Mouse (Mus musculus) heart, postnatal 10 days (tissue): ENCODE measurements around the gene Pkig. TPM values are rescaled to one million over a fixed set of nuclear protein-coding genes. Genes with fewer than 3 reads are reported as not detected.
A peak's percentile ranks its signal among the peaks of the same experiment; 100 is the strongest.
"Not testable (repeated sequence)": the region's sequence is repeated elsewhere in the genome, so short reads cannot be mapped to it uniquely, and the experiment has no call there.

Source experiments
- DNase-seq, 2 experiments: peaks; one replicate each; pipeline ENCODE4 v3.0.0; 2021
- intact Hi-C: fragments of 180-260 bp; cut with DNase I; formaldehyde crosslinking; loops from one replicate; pipeline ENCODE4 v1.15.1; 2025
- total RNA-seq, 2 experiments: library from RNA; stranded (reverse); gene quantifications; 2 replicates each; pipeline ENCODE4 v1.2.3; 2021

Pkig gene
- total RNA-seq, 2 experiments from 2014 or later = 177 to 195 TPM

DNA sequence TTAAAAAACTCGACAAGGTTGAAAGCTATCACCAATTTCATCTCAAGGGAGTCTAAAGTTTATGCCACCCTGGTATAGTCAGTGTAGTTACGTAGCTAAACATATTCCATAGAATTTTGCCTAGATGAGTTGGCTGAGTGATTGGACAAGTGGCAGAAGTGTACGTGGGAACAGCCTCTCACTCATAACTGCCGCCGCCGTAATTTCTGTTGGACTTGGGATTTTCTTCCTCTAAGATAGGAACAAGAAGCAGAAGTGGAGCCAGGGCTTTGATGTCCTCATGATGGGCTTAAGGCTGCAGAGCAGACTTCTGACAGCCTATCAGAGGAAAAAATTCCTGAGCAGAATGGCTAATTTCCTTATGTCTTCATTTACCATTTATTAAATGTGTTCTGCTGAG is 17.5 kb downstream of the Pkig start:
- intact Hi-C loops = no loop called here
- DNase-seq = no peak

DNA sequence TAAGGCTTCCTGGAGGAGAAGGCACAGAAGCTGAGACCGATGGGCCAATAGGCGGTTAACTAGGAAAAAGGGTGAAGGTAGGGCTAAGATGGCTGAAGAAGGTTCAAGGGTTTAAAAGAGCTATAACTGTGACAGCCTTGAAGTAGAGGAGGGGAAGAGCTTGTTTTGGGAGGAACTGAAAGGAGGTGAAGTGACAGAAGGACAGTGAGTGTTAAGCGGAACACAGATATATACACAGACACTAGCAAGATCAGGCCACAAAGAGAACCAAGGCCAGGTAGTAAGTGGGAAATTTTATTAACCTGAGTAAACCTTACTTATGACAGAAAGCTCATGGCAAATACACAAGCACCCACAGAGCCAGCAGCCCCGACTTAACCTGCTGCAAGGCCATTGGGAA is 18.1 kb downstream of the Pkig start:
- intact Hi-C loops = no loop called here
- no peak for DNase-seq

DNA sequence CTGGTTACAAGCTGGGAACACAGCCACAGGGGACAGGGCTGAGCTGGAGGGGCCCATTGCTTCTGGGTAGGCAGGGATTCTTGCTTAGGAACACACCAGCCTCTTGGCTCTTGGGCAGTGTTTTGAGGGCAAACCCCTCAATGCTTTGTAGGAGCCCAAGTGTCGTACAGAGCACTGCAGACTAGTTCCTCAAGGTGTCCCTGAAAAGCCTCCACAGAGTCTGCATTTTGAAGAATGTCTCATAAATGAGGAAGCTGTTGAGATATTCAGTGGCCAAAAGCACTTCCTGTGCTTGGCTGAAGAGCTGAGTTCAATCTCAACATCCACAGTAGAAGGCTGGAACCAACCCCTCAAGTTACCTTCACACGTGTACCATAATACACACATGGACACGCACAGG is 18.6 kb downstream of the Pkig start:
- intact Hi-C loops = no loop called here
- no peak for DNase-seq

DNA sequence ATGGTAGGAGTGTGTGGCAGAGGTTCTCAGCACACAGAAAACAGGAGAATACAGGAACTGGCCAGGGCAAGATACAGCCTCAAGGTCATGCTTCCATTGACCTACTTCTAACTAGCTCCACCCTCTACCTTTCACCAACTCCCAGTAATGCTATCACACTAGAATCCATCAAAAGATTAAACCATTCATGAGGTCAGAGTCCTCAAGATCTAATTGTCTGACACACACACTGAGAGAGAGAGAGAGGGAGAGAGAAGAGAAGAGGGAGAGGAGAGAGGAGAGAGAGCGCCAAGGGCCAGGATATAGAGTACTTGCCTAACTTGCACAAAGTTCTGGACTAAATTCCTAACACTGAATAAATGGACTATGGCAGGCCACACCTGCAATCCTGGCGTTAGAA is 24.2 kb downstream of the Pkig start:
- intact Hi-C loops = no loop called here
- no peak for DNase-seq

DNA sequence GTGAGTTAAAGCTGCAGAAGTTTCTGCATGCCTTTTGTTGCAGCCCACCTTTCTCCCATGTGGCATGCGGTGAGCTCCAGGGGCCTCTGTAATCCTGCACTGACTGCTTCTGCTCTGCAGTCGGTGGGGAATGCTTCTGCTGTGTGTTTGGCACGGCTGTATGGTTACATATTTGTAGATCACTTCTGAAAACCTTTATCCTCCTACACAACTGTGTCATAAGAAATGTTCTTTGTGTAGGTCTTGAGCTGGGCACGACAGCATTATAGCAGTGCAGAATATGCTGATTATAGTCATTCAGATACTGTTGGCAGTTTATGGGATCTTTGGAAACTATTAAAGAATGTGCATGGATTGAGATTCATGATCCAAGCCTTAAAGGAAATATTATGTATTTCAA is 27.1 kb downstream of the Pkig start:
- intact Hi-C loops = no loop called here
- no peak for DNase-seq

DNA sequence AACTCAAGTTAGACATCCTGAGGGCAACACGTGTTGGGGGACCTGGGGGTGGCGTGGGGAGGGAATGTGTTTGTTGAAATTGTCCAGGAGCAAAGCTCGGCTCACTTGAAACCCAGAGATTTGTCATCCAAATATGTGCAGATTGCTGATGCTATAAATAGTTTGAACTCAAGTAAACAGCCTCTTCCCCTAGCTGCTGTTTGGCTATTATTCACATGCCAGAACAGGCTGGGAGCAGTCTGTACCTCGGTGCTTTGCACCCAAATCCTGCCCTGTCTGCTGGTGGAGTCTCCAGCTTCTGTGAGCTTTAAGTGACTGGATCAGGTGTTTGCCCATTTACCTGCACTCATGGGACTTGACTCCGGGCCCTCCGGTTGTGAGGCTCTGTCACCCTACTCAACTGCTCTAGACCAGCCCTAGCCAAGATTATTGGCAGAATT is 27.6 kb downstream of the Pkig start:
- DNase-seq = peak; percentile 75 to 76

DNA sequence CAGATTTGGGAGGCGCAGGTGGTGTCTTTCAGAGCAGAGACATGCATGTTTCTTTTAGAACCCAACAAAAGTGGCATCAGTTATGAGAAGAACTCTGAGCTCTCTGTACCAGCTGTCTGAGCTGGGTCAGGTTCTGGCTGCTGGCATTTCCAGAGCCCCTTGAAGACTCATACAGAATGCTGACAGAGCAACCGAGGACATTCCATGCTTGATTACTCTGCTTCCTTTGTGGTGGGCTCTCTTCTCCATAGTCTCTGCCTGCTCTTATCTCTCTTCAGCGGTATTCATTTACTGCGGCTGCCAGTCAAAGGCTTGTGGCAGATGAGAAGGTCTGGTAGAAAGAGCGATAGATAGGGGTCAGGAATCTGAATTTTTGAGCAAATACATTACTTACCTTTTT is 28.0 kb downstream of the Pkig start:
- intact Hi-C loops = no loop called here
- DNase-seq = no peak

More for the DNA sequence above, 27.6 kb downstream of the Pkig start:
- intact Hi-C loops = no loop called here

DNA sequence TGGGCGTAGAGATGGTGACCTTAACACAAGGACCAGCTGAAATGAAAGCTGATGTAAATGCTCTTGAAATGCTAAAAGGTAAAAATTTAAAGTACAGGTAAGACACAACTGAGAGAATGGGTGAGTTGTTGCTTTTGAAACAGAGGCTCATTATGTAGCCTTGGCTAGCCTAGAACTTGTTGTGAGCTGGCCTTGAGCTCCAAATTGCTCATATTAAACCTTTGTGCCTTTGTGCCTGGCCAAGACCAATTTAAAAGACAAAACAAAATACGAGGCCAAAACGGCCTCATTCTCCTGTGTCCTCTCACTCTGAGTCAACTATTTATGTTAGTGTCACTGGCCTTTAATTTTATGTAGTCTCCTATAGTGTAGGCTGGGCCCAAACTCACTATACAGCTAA is 28.7 kb downstream of the Pkig start:
- intact Hi-C loops = no loop called here
- DNase-seq = no peak

DNA sequence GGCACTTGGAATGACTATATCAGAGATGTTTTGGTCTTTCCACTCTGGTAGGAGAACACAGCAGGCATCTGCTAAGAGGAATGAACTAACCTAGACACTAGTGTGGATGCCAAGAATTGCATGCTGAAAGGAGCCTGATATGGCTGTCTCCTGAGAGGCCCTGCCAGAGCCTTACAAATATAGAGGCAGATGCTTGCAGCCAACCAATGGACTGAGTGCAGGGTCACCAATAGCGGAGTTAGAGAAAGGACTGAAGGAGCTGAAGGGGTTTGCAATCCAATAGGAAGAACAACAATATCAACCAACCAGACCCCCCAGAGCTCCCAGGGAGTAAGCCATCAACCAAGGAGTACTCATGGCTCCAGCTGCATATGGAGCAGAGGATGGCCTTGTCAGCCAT is 30.2 kb downstream of the Pkig start:
- DNase-seq = peak in 1 of 2 experiments; percentile 55

DNA sequence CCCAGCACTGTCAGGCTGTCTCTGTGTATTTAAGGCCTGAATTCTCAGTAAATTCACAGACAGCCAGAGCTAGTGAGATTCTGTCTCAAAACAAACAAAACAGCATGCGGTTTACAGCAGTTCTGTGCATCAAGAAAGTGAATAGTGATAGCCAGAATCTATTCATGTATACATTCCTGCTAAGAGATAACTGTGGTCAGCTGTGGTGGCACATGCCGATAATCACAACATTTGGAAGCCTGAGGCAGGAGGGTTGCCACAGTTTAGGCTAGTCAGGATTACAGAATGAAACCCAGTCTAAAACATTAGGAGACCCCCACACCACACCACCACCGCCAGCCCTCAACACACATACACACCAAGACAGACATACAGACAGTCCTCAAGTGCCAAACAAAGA is 31.6 kb downstream of the Pkig start:
- intact Hi-C loops = no loop called here

More for the DNA sequence above, 30.2 kb downstream of the Pkig start:
- intact Hi-C loops = not testable (repeated sequence)

DNA sequence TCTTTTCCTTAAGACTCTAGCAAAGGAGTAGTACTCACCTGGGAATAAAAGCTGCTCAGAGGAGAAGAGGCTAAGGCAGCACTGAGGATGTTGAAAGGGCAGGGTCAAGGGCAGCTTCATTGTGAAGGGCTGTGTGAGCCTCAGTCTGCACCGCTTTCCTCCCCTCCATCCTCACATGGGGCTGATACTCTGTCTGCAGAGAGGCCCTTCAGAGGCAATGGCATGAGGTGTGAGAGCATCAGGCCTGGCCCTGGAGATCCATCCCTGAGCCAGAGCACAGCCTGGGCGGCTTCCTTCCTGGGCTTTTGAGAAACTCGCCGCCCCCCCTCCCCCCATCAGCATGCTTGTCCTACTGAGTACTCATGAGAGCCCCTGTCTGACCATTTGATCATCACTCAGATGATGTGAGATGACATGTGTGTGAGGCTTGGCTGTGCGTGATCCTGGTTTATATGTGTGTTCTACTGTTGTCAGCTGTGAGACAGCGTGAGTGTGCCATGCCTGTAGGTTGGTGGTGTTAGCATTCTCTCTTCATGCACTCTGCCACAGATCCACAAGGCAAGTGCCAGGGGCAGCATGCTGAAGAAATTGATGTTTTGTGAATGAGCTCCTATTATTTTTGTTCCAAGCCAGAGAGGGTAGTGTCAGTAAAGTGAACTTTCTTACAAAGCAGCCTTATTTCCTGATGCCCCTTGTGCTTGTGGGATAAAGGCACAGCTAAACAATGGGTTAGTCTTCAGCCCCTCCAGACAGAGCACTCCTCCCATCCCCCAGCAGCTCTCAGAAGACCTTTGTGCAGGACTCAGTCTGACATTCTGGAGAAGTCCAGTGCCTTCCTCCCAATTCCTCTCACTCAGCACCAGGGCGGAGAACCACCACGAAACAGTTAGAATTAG is 32.5 kb downstream of the Pkig start:
- no peak for DNase-seq
- intact Hi-C loops = no loop called here

More for the DNA sequence above, 31.6 kb downstream of the Pkig start:
- DNase-seq = no peak

DNA sequence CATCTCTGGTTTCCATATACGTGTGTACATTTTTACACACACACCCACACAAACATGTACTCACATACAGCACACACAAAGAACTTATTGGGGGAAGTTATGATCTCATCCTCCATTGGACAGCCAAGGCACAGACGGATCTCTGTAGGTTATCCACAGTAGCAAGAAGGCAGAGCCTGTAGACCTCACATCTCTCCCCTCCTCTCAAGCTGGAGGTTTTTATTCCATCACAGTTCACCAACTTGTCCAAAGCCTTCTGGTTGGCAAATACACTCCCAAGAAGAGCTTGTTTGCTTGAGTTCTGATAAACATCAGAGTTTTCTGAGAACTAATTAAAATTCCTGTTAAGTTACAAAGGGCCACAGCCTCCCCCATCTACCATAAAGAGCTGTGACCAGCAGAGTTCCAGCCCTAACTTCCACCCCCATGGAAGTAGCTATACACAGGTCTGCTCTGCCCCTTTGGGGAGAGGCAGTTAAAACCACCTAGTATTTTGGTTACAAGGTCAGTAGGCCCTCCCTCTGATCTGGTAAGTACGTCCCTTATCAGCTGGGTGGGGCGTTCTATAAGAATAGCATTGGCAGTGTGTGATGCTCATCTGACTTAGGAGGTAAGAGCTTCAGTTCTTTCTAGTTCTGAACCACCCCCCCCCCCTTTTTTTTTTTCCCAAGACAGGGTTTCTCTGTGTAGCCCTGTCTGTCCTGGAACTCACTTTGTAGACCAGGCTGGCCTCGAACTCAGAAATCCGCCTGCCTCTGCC is 33.8 kb downstream of the Pkig start:
- intact Hi-C loops = no loop called here

DNA sequence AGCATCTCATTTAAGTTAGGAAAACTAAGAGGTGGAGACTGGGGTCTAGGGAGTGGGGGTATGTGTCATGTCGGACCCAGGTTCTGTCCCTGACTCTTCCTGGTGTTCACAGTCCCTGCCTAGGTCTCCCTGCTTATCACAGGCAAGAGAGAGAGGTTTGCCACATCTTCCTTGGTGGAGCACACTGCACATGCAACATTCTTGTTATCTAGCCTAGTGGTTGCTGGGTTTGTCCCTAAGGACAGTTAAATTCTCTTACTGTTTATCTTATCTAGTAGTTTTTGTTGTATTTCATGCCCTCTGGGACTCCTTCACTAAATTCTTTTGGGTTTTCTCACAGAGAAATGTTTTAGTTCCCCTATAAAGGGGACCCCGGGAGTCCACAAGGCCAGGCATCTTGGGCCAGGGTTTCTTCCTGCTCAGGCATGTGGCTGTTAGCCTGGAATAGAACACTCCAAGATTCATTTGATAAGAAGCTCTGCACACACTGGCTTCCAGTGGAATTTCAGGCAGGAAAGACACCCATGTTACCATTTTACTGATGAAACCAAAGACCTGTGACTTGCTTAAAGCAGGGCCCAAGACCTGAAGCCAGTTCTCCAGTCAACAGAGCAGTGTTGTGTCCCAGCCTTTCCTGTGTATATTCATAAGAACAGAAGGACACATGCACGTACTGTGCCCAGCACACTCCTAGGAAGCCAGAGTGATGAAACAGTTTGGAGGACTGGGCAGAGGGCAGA is 34.9 kb downstream of the Pkig start:
- no peak for DNase-seq
- intact Hi-C loops = no loop called here

More for the DNA sequence above, 33.8 kb downstream of the Pkig start:
- DNase-seq = no peak

DNA sequence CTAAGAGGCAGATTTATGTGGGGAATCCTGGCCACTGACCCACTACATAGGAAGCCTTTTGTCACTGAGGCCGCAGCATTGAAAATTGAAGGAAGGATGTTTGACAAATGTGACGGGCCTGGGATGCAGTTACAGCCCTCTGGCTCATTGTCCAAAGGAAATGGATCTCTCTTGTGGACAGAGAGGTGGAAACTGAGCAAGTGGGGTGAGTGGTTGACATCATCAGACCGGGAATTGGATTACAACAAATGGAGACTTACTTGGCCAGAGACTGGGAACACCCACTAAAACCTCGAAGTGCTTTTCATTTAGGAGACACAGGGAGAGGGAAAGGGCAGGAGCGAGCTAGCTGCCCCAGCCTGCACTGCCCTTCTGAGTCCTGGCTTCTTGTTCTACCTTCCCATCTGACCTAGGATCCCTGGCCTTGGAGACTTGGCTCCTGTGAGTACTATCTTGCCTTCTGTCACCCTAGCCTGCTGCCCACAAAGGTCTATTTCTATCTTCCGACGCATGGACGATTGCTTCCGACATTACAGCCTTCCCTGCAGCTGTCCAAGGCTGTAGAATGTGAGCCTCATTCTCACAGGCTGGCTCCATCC is 35.6 kb downstream of the Pkig start:
- DNase-seq = peak; percentile 56 to 66

DNA sequence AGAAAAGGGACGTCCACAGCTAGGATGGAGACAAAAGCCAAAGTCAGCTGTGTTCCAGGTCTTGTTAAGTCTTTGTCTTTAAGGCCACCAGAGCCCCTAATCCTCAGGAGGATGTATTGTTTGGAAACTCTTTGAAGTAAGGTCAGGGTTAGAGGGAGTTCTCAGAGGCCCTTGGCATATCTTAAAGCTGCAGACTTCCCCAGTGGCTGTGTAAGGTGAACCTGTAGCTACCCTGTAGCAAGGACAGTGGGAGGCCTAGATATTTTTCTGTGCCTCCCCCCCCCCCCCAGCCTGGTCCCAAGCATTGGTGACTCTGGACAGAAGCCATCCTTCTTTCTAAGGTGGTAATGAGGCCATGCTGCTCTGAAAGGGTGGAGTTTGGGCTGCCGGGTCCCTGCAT is 38.6 kb downstream of the Pkig start:
- intact Hi-C loops = loop anchor here (2.0 kb wide), 1 partner anchor 14 kb away; no protein-coding TSS in a partner anchor
- DNase-seq = no peak

More for the DNA sequence above, 35.6 kb downstream of the Pkig start:
- intact Hi-C loops = loop anchor here (2.0 kb wide), 1 partner anchor 35 kb away; the partner anchor contains the start of gene Pkig

DNA sequence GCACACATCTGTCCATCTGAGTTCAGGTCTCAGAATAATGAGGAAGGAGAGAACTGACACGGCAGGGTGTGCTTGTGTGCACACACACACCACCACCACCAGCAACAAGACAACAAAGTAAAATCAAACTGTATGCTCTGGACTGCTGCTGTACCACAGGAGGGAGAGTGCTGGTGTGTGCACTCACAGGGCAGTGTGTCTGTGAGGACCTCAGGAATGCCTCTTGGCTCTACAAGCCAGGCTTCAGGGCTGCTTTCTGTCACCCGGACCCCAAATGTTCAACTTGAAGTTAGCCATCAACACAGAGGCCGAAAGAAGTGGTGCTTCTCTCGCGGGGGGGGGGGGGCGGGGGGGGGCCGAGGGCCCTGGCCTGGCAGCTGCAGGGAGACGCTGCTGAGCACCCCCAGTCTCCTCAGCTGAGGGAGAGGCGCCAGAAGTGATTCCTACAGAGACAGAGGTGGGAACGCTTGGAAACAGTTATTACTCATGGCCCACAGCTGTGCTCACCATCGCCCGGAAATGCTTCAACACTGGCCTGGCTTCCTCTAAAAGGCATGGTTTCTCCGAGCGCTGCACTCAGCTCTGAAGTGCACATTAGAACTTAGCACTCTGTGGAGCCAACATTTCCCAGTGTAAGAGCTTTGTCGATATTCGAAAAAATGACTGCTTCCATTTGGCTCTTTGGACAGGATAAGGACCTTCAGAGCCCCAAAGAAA is 39.7 kb downstream of the Pkig start:
- DNase-seq = peak; percentile 66
- intact Hi-C loops = loop anchor here (2.0 kb wide), 1 partner anchor 13 kb away; no protein-coding TSS in a partner anchor

DNA sequence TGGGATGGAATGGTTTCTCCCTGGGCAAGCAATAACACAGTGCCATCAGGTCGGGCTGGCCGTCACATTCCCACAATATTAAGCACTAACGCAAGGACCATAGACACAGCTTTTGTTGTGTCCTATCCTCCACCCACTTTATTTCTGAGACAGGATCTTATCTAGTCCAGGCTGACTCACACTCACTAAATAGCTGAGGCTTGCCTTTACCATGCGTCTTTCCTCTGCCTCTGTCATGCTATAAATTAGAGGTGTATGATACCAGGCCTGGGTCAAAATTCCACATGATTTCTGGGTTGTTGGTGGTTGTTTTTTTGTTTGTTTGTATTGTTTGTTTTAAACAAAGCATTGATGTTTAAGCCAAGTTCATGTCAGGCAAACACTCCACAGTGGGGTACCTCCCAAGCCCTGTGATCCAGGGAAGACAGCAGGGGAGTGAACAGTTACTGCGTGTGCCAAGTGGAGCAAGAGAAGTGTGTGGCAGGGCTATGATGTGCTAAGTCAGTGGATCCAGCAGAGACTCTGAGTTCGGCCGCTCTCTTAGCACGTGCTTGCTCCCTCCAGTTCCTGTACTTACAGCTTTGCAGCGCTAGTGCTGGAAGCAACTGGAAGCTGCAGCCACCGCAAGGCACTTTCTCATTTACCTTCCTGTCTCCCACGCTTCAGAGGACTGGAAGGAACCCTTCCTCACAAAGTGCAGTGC is 41.0 kb downstream of the Pkig start:
- intact Hi-C loops = no loop called here
- no peak for DNase-seq

DNA sequence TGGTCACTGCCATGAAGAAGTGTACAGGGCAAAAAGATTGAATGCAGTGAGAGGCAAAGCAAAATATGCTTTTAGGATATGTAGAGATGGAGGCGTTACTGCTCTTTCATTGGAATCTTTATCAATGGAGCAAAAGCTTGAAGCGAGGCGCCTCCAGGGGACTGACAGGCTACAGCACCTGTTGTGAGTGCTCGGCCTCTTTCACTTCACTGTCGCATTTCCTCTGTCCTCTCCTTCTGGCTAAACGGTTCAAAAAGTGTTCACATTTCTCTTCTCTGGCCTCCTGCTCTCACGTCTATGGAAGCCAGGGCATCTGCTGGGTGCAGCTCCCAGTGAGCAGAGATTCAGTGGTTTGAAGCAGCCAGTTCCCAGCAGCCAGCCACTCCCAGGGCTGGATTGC is 44.2 kb downstream of the Pkig start:
- no peak for DNase-seq
- intact Hi-C loops = no loop called here

DNA sequence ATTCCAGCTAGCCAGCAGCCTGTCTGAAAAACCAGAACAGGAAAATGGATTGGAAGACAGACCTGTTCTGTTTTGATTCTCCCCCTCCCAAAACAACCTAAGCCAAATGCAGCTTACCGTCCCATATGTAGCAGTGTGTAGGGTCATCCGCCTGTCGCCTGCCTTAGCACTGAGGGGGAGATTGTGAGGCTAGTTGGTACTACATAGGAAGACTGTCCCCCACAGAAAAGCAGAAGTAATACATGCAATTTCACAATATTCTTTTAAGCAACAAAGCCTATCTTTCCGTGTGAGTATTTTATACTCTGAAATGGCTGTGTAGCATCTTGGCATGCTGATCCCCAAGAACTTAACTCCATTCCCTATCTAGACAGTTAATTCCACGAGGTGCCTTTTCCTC is 44.7 kb downstream of the Pkig start:
- intact Hi-C loops = no loop called here
- DNase-seq = no peak
